Mouse (Mus musculus): ENCODE measurements around the gene Zdhhc3. TPM values are rescaled to one million over a fixed set of nuclear protein-coding genes. Genes with fewer than 3 reads are reported as not detected.
A peak's percentile ranks its signal among the peaks of the same experiment; 100 is the strongest.

Gene Zdhhc3
- total RNA-seq, 2 experiments from 2014 or later = 38.7 to 39.7 TPM

GRCm38 (mm10) chr9:123115566-123115965 lies 2.6 kb upstream of the Zdhhc3 start:
- no peak for DNase-seq

- no peak for DNase-seq
These were observed 926 bp upstream of the Zdhhc3 start for GRCm38 (mm10) chr9:123113931-123114330.

GRCm38 (mm10) chr9:123111751-123112221 lies 1.2 kb downstream of the Zdhhc3 start:
- no peak for DNase-seq

GRCm38 (mm10) chr9:123109188-123109587 lies 3.8 kb downstream of the Zdhhc3 start:
- no peak for DNase-seq

GRCm38 (mm10) chr9:123107186-123107585 lies 5.8 kb downstream of the Zdhhc3 start:
- no peak for DNase-seq

GRCm38 (mm10) chr9:123104362-123104761 lies 8.6 kb downstream of the Zdhhc3 start:
- DNase-seq = no peak

- DNase-seq = no peak
These were observed 9.6 kb downstream of the Zdhhc3 start for GRCm38 (mm10) chr9:123103425-123103824.

GRCm38 (mm10) chr9:123099631-123100455 lies 13.2 kb downstream of the Zdhhc3 start:
- DNase-seq = no peak

- DNase-seq = no peak
These were observed 22.2 kb downstream of the Zdhhc3 start for GRCm38 (mm10) chr9:123090844-123091243.

- no peak for DNase-seq
These were observed 25.4 kb downstream of the Zdhhc3 start for GRCm38 (mm10) chr9:123087558-123087957.

- no peak for DNase-seq
These were observed 27.6 kb downstream of the Zdhhc3 start for GRCm38 (mm10) chr9:123085373-123085772.

- no peak for DNase-seq
These were observed 32.2 kb downstream of the Zdhhc3 start for GRCm38 (mm10) chr9:123080796-123081195.

- DNase-seq = no peak
These were observed 32.6 kb downstream of the Zdhhc3 start for GRCm38 (mm10) chr9:123080355-123080754.

GRCm38 (mm10) chr9:123079149-123079548 lies 33.9 kb downstream of the Zdhhc3 start:
- DNase-seq = no peak

GRCm38 (mm10) chr9:123060172-123060571 lies 52.8 kb downstream of the Zdhhc3 start:
- no peak for DNase-seq

GRCm38 (mm10) chr9:123058724-123059292 lies 54.2 kb downstream of the Zdhhc3 start:
- DNase-seq = no peak

- DNase-seq = no peak
These were observed 65.3 kb downstream of the Zdhhc3 start for GRCm38 (mm10) chr9:123047665-123048064.

GRCm38 (mm10) chr9:123034426-123034825 lies 78.6 kb downstream of the Zdhhc3 start, which contains the start of gene Tgm4:
Tgm4 (plus strand) TSS chr9:123034726.
- DNase-seq = no peak

GRCm38 (mm10) chr9:123031496-123032246 lies 81.3 kb downstream of the Zdhhc3 start:
- DNase-seq = no peak

- DNase-seq = no peak
These were observed 88.8 kb downstream of the Zdhhc3 start for GRCm38 (mm10) chr9:123024201-123024600.

GRCm38 (mm10) chr9:123021636-123022379 lies 91.2 kb downstream of the Zdhhc3 start:
- DNase-seq = peak in 1 of 2 experiments; percentile 60
